In genomic region chr8:77227742-77228141, GRCm38 (mm10) we compare ENCODE assay signal across 11 mouse cellular contexts.
DNase-seq lines count a peak whose midpoint lies in the region; ATAC-seq lines count a peak whose summit lies in the region.
"Had no signal": no experiment of that assay in that cellular context is flagged by ENCODE, and none has a peak within 500 bp of the region (broad histone marks: within the 10 kb centered on the region; RNA-seq: fewer than 3 reads in every experiment).

No protein-coding gene starts in this region.

- H3K27me3 ChIP-seq in kidney, embryonic 16.5 days (ENCODE audit: insufficient read depth, low read length): no peaks in the 10 kb centered on the region
- H3K27me3 ChIP-seq in midbrain, embryonic 14.5 days (ENCODE audit: control insufficient read depth, insufficient read depth, low read length): no peaks in the 10 kb centered on the region
- H3K27me3 ChIP-seq: CH12.LX had no signal

- H3K4me2 ChIP-seq in kidney, embryonic 16.5 days (replicated peaks; ENCODE audit: low read depth, low read length): no peak overlapping the region
- no peak overlapping the region for H3K4me2 ChIP-seq in midbrain, embryonic 14.5 days (ENCODE audit: low read length)

- peak; percentile 51; the same call in 1 of the 2 replicates for ATAC-seq in kidney, embryonic 16.5 days (ENCODE audit: low FRiP score, low TSS enrichment)
- ATAC-seq in midbrain, embryonic 14.5 days (ENCODE audit: low FRiP score, low TSS enrichment): no peak

- no peaks in the 10 kb centered on the region for H3K36me3 ChIP-seq in kidney, embryonic 16.5 days (ENCODE audit: insufficient read depth, low read length)
- H3K36me3 ChIP-seq in midbrain, embryonic 14.5 days (ENCODE audit: control insufficient read depth, insufficient read depth, low read length): no peaks in the 10 kb centered on the region

- no peak overlapping the region for H3K4me3 ChIP-seq in kidney, embryonic 16.5 days (ENCODE audit: low read length)
- H3K4me3 ChIP-seq in midbrain, embryonic 14.5 days (replicated peaks; ENCODE audit: low read depth, low read length): no peak overlapping the region
- H3K4me3 ChIP-seq: gastrocnemius, adult 2 months had no signal

- H3K9ac ChIP-seq in kidney, embryonic 16.5 days (replicated peaks; ENCODE audit: low read length): no peak overlapping the region
- H3K9ac ChIP-seq in midbrain, embryonic 14.5 days (replicated peaks; ENCODE audit: low read length): no peak overlapping the region

- DNase-seq in kidney, adult 11 months: no peak
- peak; percentile 50 for DNase-seq in cerebellum, adult 11 months
- DNase-seq in cerebellum, postnatal 14 days: peak; percentile 63 to 72
- peak; percentile 68 for DNase-seq in lung, postnatal 14 days
- DNase-seq in right cerebral cortex, postnatal 4 days: no peak
- no peak for DNase-seq in embryo, embryonic 10.5 days (ENCODE audit: low spot score)
- DNase-seq in midbrain, embryonic 14.5 days: no peak
- DNase-seq: gastrocnemius, adult 2 months; liver had no signal

- H3K4me1 ChIP-seq in kidney, embryonic 16.5 days (ENCODE audit: insufficient read depth, low read length): no peaks in the 10 kb centered on the region
- no peaks in the 10 kb centered on the region for H3K4me1 ChIP-seq in midbrain, embryonic 14.5 days (ENCODE audit: control insufficient read depth, insufficient read depth, low read length)

- no peak overlapping the region for H3K27ac ChIP-seq in kidney, embryonic 16.5 days (ENCODE audit: low read length)
- H3K27ac ChIP-seq in midbrain, embryonic 14.5 days (replicated peaks; ENCODE audit: low read depth, low read length): no peak overlapping the region
- H3K27ac ChIP-seq: gastrocnemius, adult 2 months had no signal

- no peaks in the 10 kb centered on the region for H3K9me3 ChIP-seq in kidney, embryonic 16.5 days (ENCODE audit: low read length)
- no peaks in the 10 kb centered on the region for H3K9me3 ChIP-seq in midbrain, embryonic 14.5 days (ENCODE audit: control insufficient read depth, low read length)

- WGBS in kidney, embryonic 16.5 days: 88% methylated on average over 5 of the region's 5 CpGs
- 95% methylated on average over 5 of the region's 5 CpGs for WGBS in midbrain, embryonic 14.5 days

Comparison
In these comparisons a context has a peak if more than half of its experiments do, and no peak if none do; other contexts are left out.
1. DNase-seq: peak in cerebellum, adult 11 months (single experiment), cerebellum, postnatal 14 days (2 of 2) and lung, postnatal 14 days (single experiment); none in kidney, adult 11 months (single experiment), right cerebral cortex, postnatal 4 days (single experiment), embryo, embryonic 10.5 days (single experiment) and midbrain, embryonic 14.5 days (single experiment).